Mouse (Mus musculus) adrenal gland, postnatal 10 days (tissue): ENCODE data around the gene Inpp5f. TPM values are rescaled to one million over a fixed set of nuclear protein-coding genes. Genes with fewer than 3 reads are reported as not detected.
"Not testable (repeated sequence)": the region's sequence is repeated elsewhere in the genome, so short reads cannot be mapped to it uniquely, and the experiment has no call there.

Experiments used
- DNase-seq: peaks from one replicate; pipeline ENCODE4 v3.0.0; 2021; ENCODE audit warnings: mixed read lengths
- long read RNA-seq, 2 experiments: library from polyadenylated mRNA; stranded (forward); transcript quantifications; one replicate each; pipeline ENCODE4 v2.0.0; 2021
- total RNA-seq, 2 experiments: library from RNA; stranded (reverse); gene quantifications; 2 replicates each; pipeline ENCODE4 v1.2.3; 2021

Inpp5f gene
- 10 to 100 TPM; 19.7 to 28.0 TPM for total RNA-seq
- long read RNA-seq, experiment 1, full-length matches to known transcripts = 1 of 10 reads
- long read RNA-seq, experiment 1, partial matches to known transcripts = 9 of 10 reads
- long read RNA-seq, experiment 1, other reads (novel, unspliced or antisense) = 0 of 10 reads
- long read RNA-seq, experiment 2, full-length matches to known transcripts = 6 of 19 reads
- long read RNA-seq, experiment 2, partial matches to known transcripts = 12 of 19 reads
- long read RNA-seq, experiment 2, other reads (novel, unspliced or antisense) = 1 of 19 reads

GRCm38 (mm10) chr7:128610897-128611798 is at the start of gene Inpp5f:
Gene Inpp5f (plus strand): TSS chr7:128611328.
- DNase-seq = peak; percentile 100

GRCm38 (mm10) chr7:128563373-128563772 is 47.8 kb upstream of the Inpp5f start:
- DNase-seq = peak; percentile 54

GRCm38 (mm10) chr7:128566311-128566710 is 44.8 kb upstream of the Inpp5f start:
- DNase-seq = no peak

- no peak for DNase-seq
Measured at GRCm38 (mm10) chr7:128567561-128568244, 43.4 kb upstream of the Inpp5f start.

- DNase-seq = not testable (repeated sequence)
Measured at GRCm38 (mm10) chr7:128569429-128569828, 41.7 kb upstream of the Inpp5f start.

- DNase-seq = no peak
Measured at GRCm38 (mm10) chr7:128569987-128570656, 41.0 kb upstream of the Inpp5f start.

GRCm38 (mm10) chr7:128570657-128571056 is 40.5 kb upstream of the Inpp5f start:
- not testable (repeated sequence) for DNase-seq

GRCm38 (mm10) chr7:128572030-128572429 is 39.1 kb upstream of the Inpp5f start:
- DNase-seq = no peak

- DNase-seq = peak; percentile 26
Measured at GRCm38 (mm10) chr7:128575211-128575610, 35.9 kb upstream of the Inpp5f start.

- peak; percentile 41 for DNase-seq
Measured at GRCm38 (mm10) chr7:128575794-128576193, 35.3 kb upstream of the Inpp5f start.

- DNase-seq = no peak
Measured at GRCm38 (mm10) chr7:128577607-128578006, 33.5 kb upstream of the Inpp5f start.

- DNase-seq = no peak
Measured at GRCm38 (mm10) chr7:128578199-128578945, 32.8 kb upstream of the Inpp5f start.

- no peak for DNase-seq
Measured at GRCm38 (mm10) chr7:128579381-128579780, 31.7 kb upstream of the Inpp5f start.

GRCm38 (mm10) chr7:128580318-128580717 is 30.8 kb upstream of the Inpp5f start:
- no peak for DNase-seq

GRCm38 (mm10) chr7:128581864-128582484 is 29.2 kb upstream of the Inpp5f start:
- no peak for DNase-seq

GRCm38 (mm10) chr7:128583213-128583948 is 27.7 kb upstream of the Inpp5f start:
- peak; percentile 47 for DNase-seq

GRCm38 (mm10) chr7:128587334-128587933 is 23.7 kb upstream of the Inpp5f start:
- DNase-seq = no peak

GRCm38 (mm10) chr7:128591345-128592084 is 19.6 kb upstream of the Inpp5f start:
- DNase-seq = no peak
